Mouse (Mus musculus): ENCODE measurements around the gene Gm36176. TPM values are rescaled to one million over a fixed set of nuclear protein-coding genes. Genes with fewer than 3 reads are reported as not detected.

The Gm36176 gene
- polyA plus RNA-seq, 1 experiment from 2014 or later: not detected

DNA sequence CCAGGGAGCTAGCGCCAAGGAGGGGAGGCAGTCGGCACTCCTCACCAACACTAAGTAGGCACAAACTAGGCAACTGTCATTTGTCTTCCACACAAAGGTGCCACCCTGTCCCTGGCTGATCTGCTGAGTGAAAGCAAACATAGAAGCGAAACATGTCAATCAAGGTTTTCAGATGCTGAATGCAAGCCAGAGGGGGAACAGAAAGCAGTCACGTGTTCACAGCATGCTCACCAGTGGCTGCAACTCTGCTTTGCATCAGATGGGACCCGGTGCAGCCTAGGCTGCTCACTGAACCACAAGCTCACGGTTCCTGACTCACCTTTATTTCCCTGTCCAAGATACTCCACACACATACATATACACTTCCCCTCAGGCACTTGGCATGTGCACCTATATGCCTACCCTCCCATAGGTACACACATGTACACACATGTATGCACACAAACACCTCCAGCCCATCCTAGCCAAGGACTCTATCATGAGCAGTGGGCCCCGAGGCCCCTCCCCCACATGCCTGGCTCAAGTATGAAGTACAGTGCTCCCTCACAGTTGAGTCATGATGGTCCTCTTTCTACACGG is 44.5 kb downstream of the Gm36176 start:
- no peak overlapping the region for H3K9ac ChIP-seq
- H3K4me1 ChIP-seq: peaks cover 6% of the 10 kb centered on the region; the same call in 1 of the 2 replicates
- H3K4me3 ChIP-seq (replicated peaks): no peak overlapping the region
- H3K27ac ChIP-seq: no peak overlapping the region
- no peaks in the 10 kb centered on the region for H3K36me3 ChIP-seq (replicated peaks)
- H3K4me2 ChIP-seq: no peak overlapping the region
- 80% methylated on average over 8 of the region's 8 CpGs for WGBS
- ATAC-seq (ENCODE audit: low FRiP score): no peak
- peaks cover 5% of the 10 kb centered on the region; the same call in 1 of the 2 replicates for H3K9me3 ChIP-seq
- no peaks in the 10 kb centered on the region for H3K27me3 ChIP-seq

DNA sequence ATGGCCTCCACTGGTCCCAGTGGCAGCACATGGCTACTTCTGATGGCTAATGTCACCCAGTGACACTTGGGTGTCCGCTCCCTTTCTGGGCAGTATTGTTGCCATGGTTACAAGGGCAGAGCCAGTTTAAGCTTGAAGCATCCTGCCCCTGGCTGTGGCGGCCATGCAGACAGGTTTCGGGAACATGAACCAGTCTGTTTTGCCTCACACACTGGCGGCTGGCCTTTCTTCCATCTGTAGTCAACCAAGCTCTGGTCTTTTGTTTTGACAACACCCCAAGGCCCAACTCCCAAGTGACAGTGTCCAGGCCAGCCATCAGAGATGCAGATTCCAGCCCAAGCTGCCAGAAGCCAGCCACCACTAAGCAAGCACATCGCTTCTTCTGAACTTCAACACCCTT is 49.0 kb downstream of the Gm36176 start:
- Histone ChIP-seq H3K9ac (no peak overlapping the region), H3K4me2 (no peak overlapping the region), H3K9me3 (no peaks in the 10 kb centered on the region), H3K36me3 (replicated peaks) (no peaks in the 10 kb centered on the region), H3K4me3 (replicated peaks) (no peak overlapping the region), H3K4me1 (peaks cover 6% of the 10 kb centered on the region; the same call in 1 of the 2 replicates), H3K27me3 (0 out of 2 replicates have a peak, but pooled peaks cover 1% of the 10 kb centered on the region), H3K27ac (no peak overlapping the region)
- ATAC-seq (ENCODE audit: low FRiP score): no peak
- WGBS: 64% methylated on average over 5 of the region's 5 CpGs

Other genes starting within 250 kb of the Gm36176 start
- gene Sumo3, start 240.7 kb upstream of the Gm36176 start, polyA plus RNA-seq (2016; fragmentation: Nextera tagmentation; extraction: Ambion mirVana): 322 and 326 TPM in 2 replicates
- 15.7 and 23.4 TPM in 2 replicates for gene Gm49325, start 240.6 kb upstream of the Gm36176 start, polyA plus RNA-seq (2016; fragmentation: Nextera tagmentation; extraction: Ambion mirVana)
- 87.0 and 92.7 TPM in 2 replicates for gene Ube2g2, start 224.5 kb upstream of the Gm36176 start, polyA plus RNA-seq (2016; fragmentation: Nextera tagmentation; extraction: Ambion mirVana)
- 0.46 and 0.92 TPM in 2 replicates for gene Tspear, start 160.2 kb upstream of the Gm36176 start, polyA plus RNA-seq (2016; fragmentation: Nextera tagmentation; extraction: Ambion mirVana)
- not detected in 2 replicates for gene Gm19402, start 156.0 kb upstream of the Gm36176 start, polyA plus RNA-seq (2016; fragmentation: Nextera tagmentation; extraction: Ambion mirVana)
- gene Gm9508, start 149.6 kb upstream of the Gm36176 start, polyA plus RNA-seq (2016; fragmentation: Nextera tagmentation; extraction: Ambion mirVana): not detected in 2 replicates
- not detected in 2 replicates for gene Gm10272, start 140.2 kb upstream of the Gm36176 start, polyA plus RNA-seq (2016; fragmentation: Nextera tagmentation; extraction: Ambion mirVana)
- not detected in 2 replicates for gene Gm10024, start 135.3 kb upstream of the Gm36176 start, polyA plus RNA-seq (2016; fragmentation: Nextera tagmentation; extraction: Ambion mirVana)
- not detected in 2 replicates for gene Gm10142, start 131.0 kb upstream of the Gm36176 start, polyA plus RNA-seq (2016; fragmentation: Nextera tagmentation; extraction: Ambion mirVana)
- not detected in 2 replicates for gene Krtap12-1, start 126.2 kb upstream of the Gm36176 start, polyA plus RNA-seq (2016; fragmentation: Nextera tagmentation; extraction: Ambion mirVana)
- not detected in 2 replicates for gene Gm10100, start 120.3 kb upstream of the Gm36176 start, polyA plus RNA-seq (2016; fragmentation: Nextera tagmentation; extraction: Ambion mirVana)
- not detected in 2 replicates for gene Gm18596, start 104.2 kb upstream of the Gm36176 start, polyA plus RNA-seq (2016; fragmentation: Nextera tagmentation; extraction: Ambion mirVana)
- not detected in 2 replicates for gene Gm9736, start 95.4 kb upstream of the Gm36176 start, polyA plus RNA-seq (2016; fragmentation: Nextera tagmentation; extraction: Ambion mirVana)
- not detected in 2 replicates for gene Gm3233, start 87.1 kb upstream of the Gm36176 start, polyA plus RNA-seq (2016; fragmentation: Nextera tagmentation; extraction: Ambion mirVana)
- gene Gm3238, start 75.5 kb upstream of the Gm36176 start, polyA plus RNA-seq (2016; fragmentation: Nextera tagmentation; extraction: Ambion mirVana): not detected in 2 replicates
- not detected in 2 replicates for gene Gm7138, start 69.9 kb upstream of the Gm36176 start, polyA plus RNA-seq (2016; fragmentation: Nextera tagmentation; extraction: Ambion mirVana)
- not detected in 2 replicates for gene Gm3250, start 64.3 kb upstream of the Gm36176 start, polyA plus RNA-seq (2016; fragmentation: Nextera tagmentation; extraction: Ambion mirVana)
- gene Gm7137, start 58.6 kb upstream of the Gm36176 start, polyA plus RNA-seq (2016; fragmentation: Nextera tagmentation; extraction: Ambion mirVana): not detected in 2 replicates
- not detected in 2 replicates for gene Gm9639, start 51.7 kb upstream of the Gm36176 start, polyA plus RNA-seq (2016; fragmentation: Nextera tagmentation; extraction: Ambion mirVana)
- not detected in 2 replicates for gene Gm19668, start 47.7 kb upstream of the Gm36176 start, polyA plus RNA-seq (2016; fragmentation: Nextera tagmentation; extraction: Ambion mirVana)
- not detected in 2 replicates for gene Gm9507, start 35.0 kb upstream of the Gm36176 start, polyA plus RNA-seq (2016; fragmentation: Nextera tagmentation; extraction: Ambion mirVana)
- gene Gm2696, start 32.1 kb upstream of the Gm36176 start, polyA plus RNA-seq (2016; fragmentation: Nextera tagmentation; extraction: Ambion mirVana): not detected in 2 replicates
- gene Krtap10-4, start 19.7 kb upstream of the Gm36176 start, polyA plus RNA-seq (2016; fragmentation: Nextera tagmentation; extraction: Ambion mirVana): not detected in 2 replicates
- not detected in 2 replicates for gene Krtap10-10, start 10.9 kb upstream of the Gm36176 start, polyA plus RNA-seq (2016; fragmentation: Nextera tagmentation; extraction: Ambion mirVana)
- not detected in 2 replicates for gene Gm10318, start 6.1 kb downstream of the Gm36176 start, polyA plus RNA-seq (2016; fragmentation: Nextera tagmentation; extraction: Ambion mirVana)
- not detected in 2 replicates for gene Gm3285, start 15.2 kb downstream of the Gm36176 start, polyA plus RNA-seq (2016; fragmentation: Nextera tagmentation; extraction: Ambion mirVana)
- gene Lrrc3, start 55.7 kb downstream of the Gm36176 start, polyA plus RNA-seq (2016; fragmentation: Nextera tagmentation; extraction: Ambion mirVana): 4.4 and 4.7 TPM in 2 replicates
- gene Trpm2, start 123.8 kb downstream of the Gm36176 start, polyA plus RNA-seq (2016; fragmentation: Nextera tagmentation; extraction: Ambion mirVana): 0.62 and 1.1 TPM in 2 replicates
- gene 1810043G02Rik, start 131.7 kb downstream of the Gm36176 start, polyA plus RNA-seq (2016; fragmentation: Nextera tagmentation; extraction: Ambion mirVana): 28.1 and 32.2 TPM in 2 replicates
- 134 and 135 TPM in 2 replicates for gene Pfkl, start 163.3 kb downstream of the Gm36176 start, polyA plus RNA-seq (2016; fragmentation: Nextera tagmentation; extraction: Ambion mirVana)
- gene Dnmt3l, start 195.1 kb downstream of the Gm36176 start, polyA plus RNA-seq (2016; fragmentation: Nextera tagmentation; extraction: Ambion mirVana): not detected in 2 replicates
- gene Aire, start 196.8 kb downstream of the Gm36176 start, polyA plus RNA-seq (2016; fragmentation: Nextera tagmentation; extraction: Ambion mirVana): 0.11 and 0.19 TPM in 2 replicates
- 1.3 and 1.4 TPM in 2 replicates for gene Icosl, start 222.5 kb downstream of the Gm36176 start, polyA plus RNA-seq (2016; fragmentation: Nextera tagmentation; extraction: Ambion mirVana)

All from forebrain, embryonic 12.5 days (tissue).